Mouse (Mus musculus) hindbrain, embryonic 10.5 days (tissue): ENCODE data around the gene Cntn2. TPM values are rescaled to one million over a fixed set of nuclear protein-coding genes. Genes with fewer than 3 reads are reported as not detected.

Source experiments
- DNase-seq: peaks from one replicate; pipeline ENCODE4 v3.0.0-alpha.2; 2017; ENCODE audit warnings: low spot score
- H3K27ac ChIP-seq: fragments of 300-500 bp; sonication (generic); 2 replicates; pipeline ENCODE4 v1.5.1; 2016; ENCODE audit warnings: mild to moderate bottlenecking, moderate library complexity
- H3K27me3 ChIP-seq: fragments of 300-500 bp; sonication (generic); 2 replicates; pipeline ENCODE4 v1.6.1; 2016; ENCODE audit warnings: mild to moderate bottlenecking; ENCODE audit not compliant: poor library complexity, insufficient read depth, severe bottlenecking
- H3K36me3 ChIP-seq: fragments of 300-500 bp; sonication (generic); 2 replicates; pipeline ENCODE4 v1.6.1; 2016; ENCODE audit warnings: mild to moderate bottlenecking, moderate library complexity
- H3K4me1 ChIP-seq: fragments of 300-500 bp; sonication (generic); replicated peaks from 2 replicates; pipeline ENCODE4 v1.6.1; 2016; ENCODE audit warnings: mild to moderate bottlenecking
- H3K4me3 ChIP-seq: fragments of 300-500 bp; sonication (generic); 2 replicates; pipeline ENCODE4 v1.5.1; 2016; ENCODE audit warnings: mild to moderate bottlenecking, moderate library complexity
- H3K9me3 ChIP-seq: fragments of 300-500 bp; sonication (generic); 2 replicates; pipeline ENCODE4 v1.6.1; 2016; ENCODE audit warnings: mild to moderate bottlenecking, moderate library complexity
- WGBS: fragments of 180-500 bp; shearing (Covaris S2); methylation state at CpG from one replicate; pipeline ENCODE4 v1.1.7; 2016; 5-methylcytosine and 5-hydroxymethylcytosine counted together
- polyA plus RNA-seq: library from polyadenylated mRNA; unstranded; fragments of >200 nt; fragmentation: Nextera tagmentation; extraction: Ambion mirVana; gene quantifications from 2 replicates; pipeline ENCODE4 v1.2.1, GENCODE M21; 2016

The Cntn2 gene
- polyA plus RNA-seq, 1 experiment from 2014 or later, result 87.6 TPM

GRCm38 (mm10) chr1:132541171-132541823 is 1.8 kb downstream of the Cntn2 start:
- DNase-seq, result peak; percentile 62
- peaks cover 86% of the 10 kb centered on the region for H3K27me3 ChIP-seq
- H3K4me3 ChIP-seq, result peak overlapping the region; percentile 56
- no peaks in the 10 kb centered on the region for H3K9me3 ChIP-seq
- H3K36me3 ChIP-seq, result 0 out of 2 replicates have a peak, but pooled peaks cover 2% of the 10 kb centered on the region
- H3K27ac ChIP-seq, result peak overlapping the region; percentile 81
- peaks cover 45% of the 10 kb centered on the region for H3K4me1 ChIP-seq
- 3% methylated on average over 14 of the region's 14 CpGs for WGBS

- Histone ChIP-seq H3K27me3 (peaks cover 83% of the 10 kb centered on the region), H3K9me3 (no peaks in the 10 kb centered on the region), H3K4me3 (peak overlapping the region; percentile 56), H3K36me3 (0 out of 2 replicates have a peak, but pooled peaks cover 4% of the 10 kb centered on the region), H3K27ac (peak overlapping the region; percentile 81; the same call in 1 of the 2 replicates), H3K4me1 (peaks cover 45% of the 10 kb centered on the region)
- WGBS, result 66% methylated on average over 7 of the region's 7 CpGs
- DNase-seq, result no peak
Measured at GRCm38 (mm10) chr1:132540701-132541100, 2.4 kb downstream of the Cntn2 start.

DNA sequence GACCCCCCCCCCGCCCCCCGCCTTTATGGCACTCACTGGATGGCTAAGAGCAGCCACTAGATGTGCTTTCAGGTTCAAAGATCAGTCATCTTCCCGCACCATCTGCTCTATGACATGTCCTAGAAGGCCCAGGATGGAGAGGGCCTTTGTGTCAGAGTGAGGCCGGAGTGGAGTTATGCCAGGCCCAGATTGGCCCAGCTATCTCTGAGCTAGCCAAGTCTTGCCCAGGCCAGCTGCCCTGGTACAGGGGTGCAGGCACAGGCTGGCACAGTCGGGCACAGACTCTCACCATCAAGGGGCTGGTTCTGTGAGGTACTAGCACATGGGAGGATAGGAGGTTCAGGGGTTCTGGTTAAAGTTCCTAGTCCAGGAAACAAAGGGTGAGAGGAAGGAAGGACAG is 5.3 kb downstream of the Cntn2 start:
- 84% methylated on average over 5 of the region's 5 CpGs for WGBS
- Histone ChIP-seq H3K4me3 (no peak overlapping the region), H3K4me1 (peaks cover 63% of the 10 kb centered on the region), H3K9me3 (no peaks in the 10 kb centered on the region), H3K27me3 (peaks cover 77% of the 10 kb centered on the region), H3K27ac (0 out of 2 replicates have a peak overlapping the region, but pooled peaks have one; percentile 43), H3K36me3 (0 out of 2 replicates have a peak, but pooled peaks cover 4% of the 10 kb centered on the region)
- DNase-seq, result no peak

- Histone ChIP-seq H3K9me3 (no peaks in the 10 kb centered on the region), H3K36me3 (0 out of 2 replicates have a peak, but pooled peaks cover 4% of the 10 kb centered on the region), H3K27me3 (peaks cover 75% of the 10 kb centered on the region), H3K4me3 (no peak overlapping the region), H3K4me1 (peaks cover 59% of the 10 kb centered on the region), H3K27ac (no peak overlapping the region)
- WGBS, result 85% methylated on average over 3 of the region's 3 CpGs
- DNase-seq, result no peak
Measured at GRCm38 (mm10) chr1:132536416-132536815, 6.6 kb downstream of the Cntn2 start.

DNA sequence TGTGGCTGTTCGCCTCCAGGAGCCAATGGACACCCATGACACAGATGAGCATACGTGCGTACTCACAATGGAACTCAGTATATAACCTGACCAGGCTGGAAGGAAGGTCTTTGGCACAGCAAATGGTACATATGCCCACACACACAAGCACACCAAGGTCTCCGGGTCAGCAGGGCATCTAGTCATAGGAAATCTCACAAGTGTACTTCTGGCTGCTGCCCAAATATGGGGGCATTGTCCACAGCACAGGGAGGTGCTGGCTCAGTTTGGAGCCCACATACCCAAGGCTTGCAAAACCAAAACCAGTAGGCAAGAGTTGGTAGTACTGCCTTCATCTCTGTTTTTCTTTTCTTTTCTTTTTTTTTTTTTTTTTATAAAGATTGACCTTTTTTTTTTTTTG is 7.5 kb downstream of the Cntn2 start:
- peaks cover 66% of the 10 kb centered on the region for H3K27me3 ChIP-seq

DNA sequence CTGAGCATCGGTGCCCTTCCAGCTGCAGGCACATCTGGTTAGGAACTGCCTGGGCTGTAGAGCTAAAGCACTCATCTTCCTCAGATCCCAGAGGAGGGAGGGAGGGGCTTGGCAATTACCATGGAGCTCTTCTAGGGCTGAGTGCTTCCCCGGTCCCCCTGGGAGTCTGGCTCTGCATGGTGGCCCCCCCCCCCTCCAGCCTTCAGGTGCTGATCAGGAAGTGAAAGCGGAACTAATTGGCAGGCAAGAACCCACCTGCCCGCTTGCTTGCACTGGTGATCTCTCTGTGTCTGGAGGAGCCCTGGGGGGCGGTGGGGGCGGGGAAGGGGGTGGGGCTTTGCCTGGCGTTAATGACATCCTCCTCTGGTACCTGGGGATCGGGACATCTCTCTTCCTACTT is 9.2 kb downstream of the Cntn2 start:
- DNase-seq, result no peak
- Histone ChIP-seq H3K27me3 (peaks cover 49% of the 10 kb centered on the region), H3K4me1 (peaks cover 56% of the 10 kb centered on the region), H3K36me3 (0 out of 2 replicates have a peak, but pooled peaks cover 6% of the 10 kb centered on the region), H3K27ac (peak overlapping the region; percentile 45; the same call in 1 of the 2 replicates), H3K9me3 (no peaks in the 10 kb centered on the region), H3K4me3 (no peak overlapping the region)
- WGBS, result 5% methylated on average over 8 of the region's 8 CpGs

More for the DNA sequence above, 7.5 kb downstream of the Cntn2 start:
- no peak overlapping the region for H3K27ac ChIP-seq
- WGBS, result 89% methylated on average over 4 of the region's 4 CpGs
- DNase-seq, result no peak
- peaks cover 59% of the 10 kb centered on the region for H3K4me1 ChIP-seq
- no peak overlapping the region for H3K4me3 ChIP-seq
- H3K36me3 ChIP-seq, result 0 out of 2 replicates have a peak, but pooled peaks cover 4% of the 10 kb centered on the region
- H3K9me3 ChIP-seq, result no peaks in the 10 kb centered on the region

DNA sequence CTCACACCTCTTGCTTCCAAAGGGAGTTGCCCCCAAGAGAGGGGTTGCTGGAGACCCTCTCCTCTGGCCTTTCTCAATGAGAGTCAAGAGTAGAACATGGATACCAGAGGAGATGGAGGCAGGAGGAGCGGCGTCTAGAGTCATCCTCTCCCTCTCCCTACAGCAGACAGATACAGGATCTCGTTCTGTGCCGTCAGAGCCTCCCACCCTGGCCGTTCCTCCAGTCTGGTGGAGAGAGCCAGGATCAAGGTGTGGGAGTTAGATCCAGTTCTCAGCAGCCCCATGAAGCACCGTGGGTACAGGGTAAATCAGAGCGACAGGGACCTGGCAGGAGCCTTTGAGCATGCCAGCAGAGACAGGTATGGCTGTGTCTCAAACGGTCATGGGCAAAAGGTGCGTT is 10.5 kb downstream of the Cntn2 start:
- no peak for DNase-seq
- no peaks in the 10 kb centered on the region for H3K9me3 ChIP-seq
- H3K4me1 ChIP-seq, result peaks cover 49% of the 10 kb centered on the region
- peaks cover 45% of the 10 kb centered on the region for H3K27me3 ChIP-seq
- H3K4me3 ChIP-seq, result no peak overlapping the region
- WGBS, result 71% methylated on average over 9 of the region's 9 CpGs
- peak overlapping the region; percentile 46; the same call in 1 of the 2 replicates for H3K27ac ChIP-seq
- H3K36me3 ChIP-seq, result peaks cover 14% of the 10 kb centered on the region; the same call in 1 of the 2 replicates

DNA sequence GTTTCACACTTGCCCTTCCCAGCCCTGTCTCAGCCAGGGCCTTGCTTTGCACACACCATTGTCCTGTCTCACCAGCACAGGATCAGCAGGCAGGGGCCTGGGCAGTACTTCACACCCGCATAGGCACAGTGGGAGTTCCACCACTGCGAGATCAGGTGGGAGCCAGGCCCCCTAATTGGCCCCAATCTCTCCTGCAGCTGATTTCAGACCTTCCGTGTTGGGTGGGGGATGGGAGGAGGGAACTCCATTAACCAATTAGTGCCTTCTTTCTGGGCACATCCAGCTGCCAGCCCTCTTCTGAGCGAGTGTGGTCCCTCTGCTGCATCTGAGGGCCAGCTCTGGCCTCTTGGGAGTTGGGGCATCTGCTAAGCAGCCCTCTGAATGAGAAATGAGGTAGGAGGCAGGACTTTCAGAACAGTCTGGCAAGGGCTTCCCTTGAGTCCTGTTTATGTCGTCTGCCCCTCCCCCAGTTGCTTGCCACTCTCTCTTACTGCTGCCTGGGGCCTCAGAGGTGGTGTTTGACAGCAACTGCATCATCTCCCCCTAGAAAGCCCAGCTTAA is 12.3 kb downstream of the Cntn2 start:
- H3K4me3 ChIP-seq, result no peak overlapping the region
- H3K27me3 ChIP-seq, result peaks cover 38% of the 10 kb centered on the region
- WGBS, result 3% methylated on average over 5 of the region's 5 CpGs
- H3K36me3 ChIP-seq, result peaks cover 10% of the 10 kb centered on the region; the same call in 1 of the 2 replicates
- peak overlapping the region; percentile 66 for H3K27ac ChIP-seq
- H3K9me3 ChIP-seq, result no peaks in the 10 kb centered on the region
- H3K4me1 ChIP-seq, result peaks cover 53% of the 10 kb centered on the region
- peak; percentile 66 for DNase-seq

GRCm38 (mm10) chr1:132528647-132529334 is 14.3 kb downstream of the Cntn2 start:
- no peak overlapping the region for H3K4me3 ChIP-seq
- peaks cover 10% of the 10 kb centered on the region; the same call in 1 of the 2 replicates for H3K36me3 ChIP-seq
- H3K4me1 ChIP-seq, result peaks cover 42% of the 10 kb centered on the region
- no peak for DNase-seq
- H3K27me3 ChIP-seq, result peaks cover 29% of the 10 kb centered on the region
- 87% methylated on average over 19 of the region's 19 CpGs for WGBS
- no peaks in the 10 kb centered on the region for H3K9me3 ChIP-seq
- H3K27ac ChIP-seq, result no peak overlapping the region

- H3K4me3 ChIP-seq, result no peak overlapping the region
- peaks cover 10% of the 10 kb centered on the region; the same call in 1 of the 2 replicates for H3K36me3 ChIP-seq
- H3K27ac ChIP-seq, result no peak overlapping the region
- no peak for DNase-seq
- 94% methylated on average over 13 of the region's 13 CpGs for WGBS
- peaks cover 23% of the 10 kb centered on the region for H3K27me3 ChIP-seq
- H3K9me3 ChIP-seq, result no peaks in the 10 kb centered on the region
- H3K4me1 ChIP-seq, result peaks cover 37% of the 10 kb centered on the region
Measured at GRCm38 (mm10) chr1:132528071-132528470, 15.0 kb downstream of the Cntn2 start.

DNA sequence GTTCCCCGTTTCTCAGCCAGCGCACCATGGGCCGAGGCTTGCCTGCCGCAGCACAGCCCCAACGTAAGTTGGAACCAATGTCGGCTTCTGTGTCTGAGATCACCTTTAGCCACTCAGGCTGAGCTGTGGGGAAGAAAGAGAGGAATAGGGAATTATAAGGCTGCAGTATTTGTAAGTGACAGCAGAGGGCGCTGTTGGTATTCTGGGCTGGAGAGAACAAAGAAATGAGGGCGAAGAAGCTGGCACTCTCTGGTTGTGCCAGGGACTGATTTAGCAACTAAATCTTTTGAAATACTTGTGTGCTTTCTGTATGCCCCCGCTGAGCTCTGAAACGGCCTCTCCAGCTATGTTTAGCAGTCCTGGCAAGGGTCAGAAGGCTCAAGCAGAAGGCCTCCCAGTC is 17.2 kb downstream of the Cntn2 start:
- peaks cover 29% of the 10 kb centered on the region for H3K4me1 ChIP-seq
- DNase-seq, result peak; percentile 72
- 11% methylated on average over 10 of the region's 10 CpGs for WGBS
- no peaks in the 10 kb centered on the region for H3K9me3 ChIP-seq
- H3K36me3 ChIP-seq, result peaks cover 21% of the 10 kb centered on the region
- H3K27me3 ChIP-seq, result peaks cover 14% of the 10 kb centered on the region
- peak overlapping the region; percentile 86 for H3K27ac ChIP-seq
- H3K4me3 ChIP-seq, result no peak overlapping the region

DNA sequence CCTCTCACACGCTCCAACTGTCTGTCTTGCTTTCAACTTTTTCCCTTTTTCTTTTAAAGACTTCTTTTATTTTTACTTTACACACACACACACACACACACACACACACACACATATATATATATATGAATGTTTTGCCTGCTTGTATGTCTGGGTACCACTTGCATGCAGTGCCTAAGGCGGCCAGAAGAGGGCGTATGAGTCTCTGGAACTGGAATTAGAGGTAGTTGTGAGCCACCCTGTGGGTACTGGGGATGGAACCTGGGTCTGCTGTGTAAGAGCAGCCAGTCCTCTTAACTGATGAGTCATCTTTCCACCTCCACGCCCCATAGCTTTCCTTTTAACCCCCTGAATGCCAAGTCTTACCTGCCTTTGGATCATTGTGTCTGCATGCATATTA is 19.1 kb downstream of the Cntn2 start:
- 32% methylated on average over 4 of the region's 4 CpGs for WGBS
- no peak overlapping the region for H3K27ac ChIP-seq
- no peaks in the 10 kb centered on the region for H3K9me3 ChIP-seq
- H3K4me3 ChIP-seq, result no peak overlapping the region
- H3K36me3 ChIP-seq, result peaks cover 25% of the 10 kb centered on the region
- peaks cover 14% of the 10 kb centered on the region for H3K27me3 ChIP-seq
- no peak for DNase-seq
- H3K4me1 ChIP-seq, result peaks cover 22% of the 10 kb centered on the region

GRCm38 (mm10) chr1:132523048-132523447 is 20.0 kb downstream of the Cntn2 start:
- WGBS, result 79% methylated on average over 8 of the region's 8 CpGs
- no peak for DNase-seq
- H3K4me1 ChIP-seq, result peaks cover 22% of the 10 kb centered on the region
- H3K9me3 ChIP-seq, result no peaks in the 10 kb centered on the region
- peaks cover 11% of the 10 kb centered on the region for H3K27me3 ChIP-seq
- no peak overlapping the region for H3K4me3 ChIP-seq
- H3K36me3 ChIP-seq, result peaks cover 25% of the 10 kb centered on the region
- no peak overlapping the region for H3K27ac ChIP-seq
